Mouse (Mus musculus): ENCODE data around the gene Plekha4. TPM values are rescaled to one million over a fixed set of nuclear protein-coding genes. Genes with fewer than 3 reads are reported as not detected.

Plekha4 gene
- polyA plus RNA-seq, 1 experiment from 2014 or later: 2.2 TPM

- no peak for TF ChIP-seq CTCF (IDR thresholded peaks at IDR 0.05)
- no peak for DNase-seq (ENCODE audit: low read depth, low spot score)
- ATAC-seq: no peak
- ChIA-PET POLR2A (no interaction called here), CTCF (interaction anchor here (1.5 kb wide), 1 partner anchor 18 kb away, joined by 3 read pairs; the partner anchor contains the start of gene Fut1)
- H3K27me3 ChIP-seq: no peaks in the 10 kb centered on the region
- in situ Hi-C loops (cut with MboI; ENCODE audit: low pct_unique_long_range_greater_than_20kb): no loop called here
Observed at GRCm38 (mm10) chr7:45598960-45599879, 73.1 kb downstream of the Plekha4 start.

Other genes starting within 250 kb of the Plekha4 start
- gene Slc6a21, start 248.8 kb upstream of the Plekha4 start, polyA plus RNA-seq (2021): not detected
- gene Trpm4, start 192.6 kb upstream of the Plekha4 start, polyA plus RNA-seq (2021): 15.0 TPM
- 0.06 TPM for gene Hrc, start 191.0 kb upstream of the Plekha4 start, polyA plus RNA-seq (2021)
- 4.1 TPM for gene Ppfia3, start 159.3 kb upstream of the Plekha4 start, polyA plus RNA-seq (2021)
- gene Lin7b, start 155.7 kb upstream of the Plekha4 start, polyA plus RNA-seq (2021): 4.7 TPM
- 328 TPM for gene Snrnp70, start 130.6 kb upstream of the Plekha4 start, polyA plus RNA-seq (2021)
- 0.27 TPM for gene Kcna7, start 120.7 kb upstream of the Plekha4 start, polyA plus RNA-seq (2021)
- 3.0 TPM for gene Ntf5, start 112.6 kb upstream of the Plekha4 start, polyA plus RNA-seq (2021)
- 0.14 TPM for gene Lhb, start 105.5 kb upstream of the Plekha4 start, polyA plus RNA-seq (2021)
- gene Gys1, start 91.5 kb upstream of the Plekha4 start, polyA plus RNA-seq (2021): 59.3 TPM
- 82.1 TPM for gene Ruvbl2, start 88.2 kb upstream of the Plekha4 start, polyA plus RNA-seq (2021)
- 15.6 TPM for gene Ftl1, start 66.4 kb upstream of the Plekha4 start, polyA plus RNA-seq (2021)
- 201 TPM for gene Bax, start 59.4 kb upstream of the Plekha4 start, polyA plus RNA-seq (2021)
- gene Tulp2, start 44.5 kb upstream of the Plekha4 start, polyA plus RNA-seq (2021): 0.47 TPM
- gene Gm45808, start 39.5 kb upstream of the Plekha4 start, polyA plus RNA-seq (2021): not detected
- 0.06 TPM for gene Dhdh, start 37.5 kb upstream of the Plekha4 start, polyA plus RNA-seq (2021)
- 506 TPM for gene Nucb1, start 15.9 kb upstream of the Plekha4 start, polyA plus RNA-seq (2021)
- gene Ppp1r15a, start 62 bp upstream of the Plekha4 start, polyA plus RNA-seq (2021): 123 TPM
- 1.6 TPM for gene Hsd17b14, start 28.6 kb downstream of the Plekha4 start, polyA plus RNA-seq (2021)
- gene Bcat2, start 43.8 kb downstream of the Plekha4 start, polyA plus RNA-seq (2021): 57.2 TPM
- 0.14 TPM for gene Fgf21, start 89.2 kb downstream of the Plekha4 start, polyA plus RNA-seq (2021)
- gene Fut1, start 91.0 kb downstream of the Plekha4 start, polyA plus RNA-seq (2021): 0.91 TPM
- 0.12 TPM for gene Izumo1, start 95.5 kb downstream of the Plekha4 start, polyA plus RNA-seq (2021)
- gene Rasip1, start 101.2 kb downstream of the Plekha4 start, polyA plus RNA-seq (2021): 1.6 TPM
- gene Mamstr, start 113.6 kb downstream of the Plekha4 start, polyA plus RNA-seq (2021): 0.40 TPM
- 0.23 TPM for gene Fut2, start 140.1 kb downstream of the Plekha4 start, polyA plus RNA-seq (2021)
- gene Ntn5, start 157.7 kb downstream of the Plekha4 start, polyA plus RNA-seq (2021): 2.3 TPM
- gene Sec1, start 168.1 kb downstream of the Plekha4 start, polyA plus RNA-seq (2021): 4.4 TPM
- 43.7 TPM for gene Car11, start 173.5 kb downstream of the Plekha4 start, polyA plus RNA-seq (2021)
- gene Dbp, start 178.8 kb downstream of the Plekha4 start, polyA plus RNA-seq (2021): 73.2 TPM
- gene Rpl18, start 189.1 kb downstream of the Plekha4 start, polyA plus RNA-seq (2021): 807 TPM
- gene Sphk2, start 191.7 kb downstream of the Plekha4 start, polyA plus RNA-seq (2021): 28.0 TPM
- gene Fam83e, start 194.9 kb downstream of the Plekha4 start, polyA plus RNA-seq (2021): 0.04 TPM
- gene Spaca4, start 199.5 kb downstream of the Plekha4 start, polyA plus RNA-seq (2021): not detected

Data from Patski (cell line).